Mouse (Mus musculus) cortical plate, adult 2 months (tissue): ENCODE data around the gene Ptpn11.

Experiments
- CTCF ChIP-seq: fragments of 200-500 bp; IDR thresholded peaks from 2 replicates; pipeline ENCODE4 v1.5.1; 2011; ENCODE audit warnings: mild to moderate bottlenecking, control low read depth, low read length; ENCODE audit not compliant: insufficient read depth; ENCODE audit errors: extremely low read depth
- POLR2A ChIP-seq: fragments of 200-500 bp; IDR thresholded peaks from 2 replicates; pipeline ENCODE4 v1.6.1; 2011; ENCODE audit warnings: mild to moderate bottlenecking, low read length, control low read depth; ENCODE audit not compliant: insufficient read depth; ENCODE audit errors: extremely low read depth

- TF ChIP-seq CTCF (no peak), POLR2A (no peak)
Measured at GRCm38 (mm10) chr5:121145609-121146008, 45.6 kb downstream of the Ptpn11 start.
